ENCODE assay signal across 8 mouse cellular contexts in the genomic region with DNA sequence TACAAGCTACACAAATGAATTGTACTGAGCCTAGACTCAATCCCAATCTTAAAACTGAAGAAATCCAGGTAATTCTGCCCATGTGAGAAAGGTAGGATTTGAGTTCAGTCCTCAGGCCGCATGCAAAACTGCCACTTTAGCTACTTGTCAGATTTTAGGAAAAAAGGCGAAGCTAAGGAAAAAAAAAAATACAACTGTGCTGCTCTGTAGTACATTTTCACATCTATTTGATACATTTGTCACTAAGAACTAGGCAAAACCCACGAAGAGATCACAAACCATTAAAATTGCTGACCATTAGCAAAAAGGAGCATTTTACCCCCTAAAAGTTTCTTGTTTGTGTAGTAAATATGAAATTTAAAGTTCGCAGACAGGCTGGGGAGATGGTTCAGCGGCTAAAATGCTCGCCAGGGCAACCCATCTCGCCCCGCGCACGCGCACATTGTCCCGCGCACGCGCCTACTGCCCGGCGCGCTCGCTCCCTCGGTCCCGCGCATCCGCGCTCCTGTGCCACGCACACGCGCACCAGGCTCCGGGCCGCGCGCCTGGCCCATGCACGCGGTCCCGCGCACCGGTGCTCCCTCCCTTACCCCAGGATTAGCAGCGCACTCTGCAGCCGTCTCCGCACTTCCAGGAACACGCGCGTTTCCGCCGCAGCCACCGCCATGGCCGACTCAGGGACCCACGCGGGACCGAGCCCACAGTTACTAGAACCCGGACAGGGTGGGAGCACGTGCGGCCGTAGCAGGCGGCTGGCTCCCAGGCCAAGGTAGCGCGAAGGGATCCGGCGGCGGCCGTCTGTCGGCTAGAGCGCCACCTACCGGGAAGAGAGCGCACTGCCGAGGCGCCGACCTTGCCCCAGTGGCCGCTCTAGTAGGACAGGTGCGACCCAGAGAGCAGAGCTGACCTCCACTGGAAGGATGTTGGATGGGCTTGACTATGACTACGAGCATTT. TPM values are rescaled to one million over a fixed set of nuclear protein-coding genes. Genes with fewer than 3 reads are reported as not detected.
DNase-seq lines count a peak whose midpoint lies in the region; ATAC-seq and TF ChIP-seq lines count a peak whose summit lies in the region.

A gene (minus strand): TSS at position 800 of the 955 bp plus-strand sequence.

- H3K27me3 ChIP-seq in embryonic facial prominence, embryonic 15.5 days, result 0 out of 2 replicates have a peak, but pooled peaks cover 3% of the 10 kb centered on the region
- no peaks in the 10 kb centered on the region for H3K27me3 ChIP-seq in kidney, embryonic 14.5 days (ENCODE audit: control insufficient read depth, insufficient read depth, low read length)
- no peaks in the 10 kb centered on the region for H3K27me3 ChIP-seq in limb, embryonic 14.5 days (ENCODE audit: control insufficient read depth, insufficient read depth, low read length)
- H3K27me3 ChIP-seq in midbrain, embryonic 16.5 days (ENCODE audit: control insufficient read depth, insufficient read depth, low read depth, low read length), result no peaks in the 10 kb centered on the region
- no peaks in the 10 kb centered on the region for H3K27me3 ChIP-seq in spleen, adult 2 months (ENCODE audit: control insufficient read depth, insufficient read depth, low read length)

- H3K4me2 ChIP-seq in embryonic facial prominence, embryonic 15.5 days (replicated peaks), result peak within 1 kb of the TSS; percentile 66
- H3K4me2 ChIP-seq in kidney, embryonic 14.5 days (replicated peaks; ENCODE audit: low read depth, low read length), result peak within 1 kb of the TSS; percentile 43
- peak within 1 kb of the TSS; percentile 63 for H3K4me2 ChIP-seq in limb, embryonic 14.5 days (replicated peaks; ENCODE audit: low read depth, low read length, severe bottlenecking)
- peak within 1 kb of the TSS; percentile 59 for H3K4me2 ChIP-seq in midbrain, embryonic 16.5 days (ENCODE audit: low read length)

- H3K27ac ChIP-seq in bone marrow macrophage, adult 2 months (ENCODE audit: insufficient read depth, low read depth, low read length), result 0 out of 2 replicates have a peak within 1 kb of the TSS, but pooled peaks have one; percentile 11
- peak within 1 kb of the TSS; percentile 81 for H3K27ac ChIP-seq in embryonic facial prominence, embryonic 15.5 days (replicated peaks)
- H3K27ac ChIP-seq in kidney, embryonic 14.5 days (ENCODE audit: low read depth, low read length), result peak within 1 kb of the TSS; percentile 3; the same call in 1 of the 2 replicates
- H3K27ac ChIP-seq in limb, embryonic 14.5 days (replicated peaks; ENCODE audit: low read depth, low read length), result peak within 1 kb of the TSS; percentile 78
- peak within 1 kb of the TSS; percentile 93 for H3K27ac ChIP-seq in midbrain, embryonic 16.5 days (ENCODE audit: low read length)
- H3K27ac ChIP-seq in spleen, adult 2 months (ENCODE audit: insufficient read depth, low read length), result peak within 1 kb of the TSS; percentile 65

- no peaks in the 10 kb centered on the region for H3K9me3 ChIP-seq in embryonic facial prominence, embryonic 15.5 days (replicated peaks)
- no peaks in the 10 kb centered on the region for H3K9me3 ChIP-seq in kidney, embryonic 14.5 days (ENCODE audit: control insufficient read depth, low read length)
- H3K9me3 ChIP-seq in limb, embryonic 14.5 days (ENCODE audit: control insufficient read depth, low read length), result no peaks in the 10 kb centered on the region
- H3K9me3 ChIP-seq in midbrain, embryonic 16.5 days (replicated peaks; ENCODE audit: control insufficient read depth, low read length, poor library complexity, severe bottlenecking), result no peaks in the 10 kb centered on the region

- ATAC-seq in embryonic facial prominence, embryonic 15.5 days (ENCODE audit: insufficient number of reproducible peaks, low FRiP score, low TSS enrichment, low read depth), result peak; percentile 90
- ATAC-seq in kidney, embryonic 14.5 days (ENCODE audit: low FRiP score, low TSS enrichment), result peak; percentile 87
- ATAC-seq in limb, embryonic 14.5 days (ENCODE audit: low FRiP score, low read depth), result peak; percentile 85
- ATAC-seq in midbrain, embryonic 16.5 days, result peak; percentile 86

- DNase-seq in A20 (ENCODE audit: low read depth, low spot score), result peak; percentile 95
- peak; percentile 88 to 91 for DNase-seq in heart, adult 9 months (ENCODE audit: low spot score in 2 of 2)
- peak; percentile 85 for DNase-seq in limb, embryonic 14.5 days (ENCODE audit: low spot score)
- DNase-seq in spleen, adult 2 months (ENCODE audit: low read depth in 1 of 2, low spot score in 2 of 2), result peak; percentile 69 to 80

- WGBS in embryonic facial prominence, embryonic 15.5 days, result 2% methylated on average over 70 of the region's 70 CpGs
- 2% methylated on average over 68 of the region's 70 CpGs for WGBS in kidney, embryonic 14.5 days
- WGBS in limb, embryonic 14.5 days, result 2% methylated on average over 59 of the region's 70 CpGs
- WGBS in midbrain, embryonic 16.5 days, result 2% methylated on average over 69 of the region's 70 CpGs
- 2% methylated on average over 70 of the region's 70 CpGs for WGBS in spleen, adult 2 months

- H3K4me1 ChIP-seq in bone marrow macrophage, adult 2 months (ENCODE audit: control insufficient read depth, insufficient read depth, low read length), result peaks cover 7% of the 10 kb centered on the region
- H3K4me1 ChIP-seq in embryonic facial prominence, embryonic 15.5 days, result peaks cover 16% of the 10 kb centered on the region
- peaks cover 3% of the 10 kb centered on the region; the same call in 1 of the 2 replicates for H3K4me1 ChIP-seq in kidney, embryonic 14.5 days (ENCODE audit: control insufficient read depth, insufficient read depth, low read length)
- H3K4me1 ChIP-seq in limb, embryonic 14.5 days (ENCODE audit: control insufficient read depth, insufficient read depth, low read length), result peaks cover 7% of the 10 kb centered on the region; the same call in 1 of the 2 replicates
- H3K4me1 ChIP-seq in midbrain, embryonic 16.5 days (ENCODE audit: control insufficient read depth, insufficient read depth, low read length), result peaks cover 22% of the 10 kb centered on the region
- H3K4me1 ChIP-seq in spleen, adult 2 months (ENCODE audit: control insufficient read depth, insufficient read depth, insufficient read length), result peaks cover 2% of the 10 kb centered on the region

- no peak for TF ChIP-seq POLR2A in bone marrow macrophage, adult 2 months (IDR thresholded peaks at IDR 0.05; ENCODE audit: borderline replicate concordance, low read depth, low read length)
- TF ChIP-seq POLR2A in limb, embryonic 14.5 days (IDR thresholded peaks at IDR 0.05; ENCODE audit: borderline replicate concordance, extremely low read depth, insufficient read depth, insufficient read length), result no peak
- TF ChIP-seq POLR2A in spleen, adult 2 months (IDR thresholded peaks at IDR 0.05; ENCODE audit: low read depth, low read length), result no peak; the same call in 1 of the 2 replicates

- TF ChIP-seq CTCF in bone marrow macrophage, adult 2 months (IDR thresholded peaks at IDR 0.05; ENCODE audit: low read depth, low read length), result peak; percentile 79
- peak; percentile 94 for TF ChIP-seq CTCF in spleen, adult 2 months (IDR thresholded peaks at IDR 0.05; ENCODE audit: extremely low read depth, insufficient read depth, insufficient read length, insufficient replicate concordance)

- H3K4me3 ChIP-seq in bone marrow macrophage, adult 2 months (ENCODE audit: insufficient read depth, low read length), result peak within 1 kb of the TSS; percentile 97
- H3K4me3 ChIP-seq in embryonic facial prominence, embryonic 15.5 days (replicated peaks), result peak within 1 kb of the TSS; percentile 78
- H3K4me3 ChIP-seq in kidney, embryonic 14.5 days (ENCODE audit: low read length), result peak within 1 kb of the TSS; percentile 50
- H3K4me3 ChIP-seq in limb, embryonic 14.5 days (replicated peaks; ENCODE audit: low read length), result peak within 1 kb of the TSS; percentile 74
- H3K4me3 ChIP-seq in midbrain, embryonic 16.5 days (ENCODE audit: low read depth, low read length), result peak within 1 kb of the TSS; percentile 68
- H3K4me3 ChIP-seq in spleen, adult 2 months (ENCODE audit: extremely low read depth, insufficient read depth, insufficient read length), result peak within 1 kb of the TSS; percentile 99

- peak within 1 kb of the TSS; percentile 57 for H3K9ac ChIP-seq in embryonic facial prominence, embryonic 15.5 days
- peak within 1 kb of the TSS; percentile 71 for H3K9ac ChIP-seq in kidney, embryonic 14.5 days (ENCODE audit: low read depth, low read length)
- H3K9ac ChIP-seq in limb, embryonic 14.5 days (ENCODE audit: low read depth, low read length, severe bottlenecking), result peak within 1 kb of the TSS; percentile 81
- H3K9ac ChIP-seq in midbrain, embryonic 16.5 days (ENCODE audit: low read depth, low read length), result peak within 1 kb of the TSS; percentile 84

- H3K36me3 ChIP-seq in embryonic facial prominence, embryonic 15.5 days, result no peaks in the 10 kb centered on the region
- no peaks in the 10 kb centered on the region for H3K36me3 ChIP-seq in kidney, embryonic 14.5 days (ENCODE audit: control insufficient read depth, insufficient read depth, low read length)
- no peaks in the 10 kb centered on the region for H3K36me3 ChIP-seq in limb, embryonic 14.5 days (ENCODE audit: control insufficient read depth, insufficient read depth, low read length)
- no peaks in the 10 kb centered on the region for H3K36me3 ChIP-seq in midbrain, embryonic 16.5 days (ENCODE audit: control insufficient read depth, insufficient read depth, low read length)
- H3K36me3 ChIP-seq in spleen, adult 2 months (ENCODE audit: control insufficient read depth, insufficient read depth, low read length), result no peaks in the 10 kb centered on the region

RNA-seq across cellular contexts. Expression of the gene that starts here (rescaled TPM):
- polyA plus RNA-seq in bone marrow macrophage, adult 2 months (2012; ENCODE audit: insufficient read depth, insufficient read length, missing spikeins), result 0.31 TPM in 1 of 2 replicates, not detected in the other
- polyA plus RNA-seq in embryonic facial prominence, embryonic 15.5 days (2015; fragmentation: Nextera tagmentation; extraction: Ambion mirVana), result 3.8 and 5.5 TPM in 2 replicates
- 10.4 and 12.8 TPM in 2 replicates for polyA plus RNA-seq in kidney, embryonic 14.5 days (2014; fragmentation: Nextera tagmentation; extraction: Ambion mirVana)
- polyA plus RNA-seq in limb, embryonic 14.5 days (2012; rRNA removed), result 2.9 and 3.4 TPM in 2 replicates
- polyA plus RNA-seq in limb, embryonic 14.5 days (2014; fragmentation: Nextera tagmentation; extraction: Ambion mirVana), result 4.0 and 5.2 TPM in 2 replicates
- polyA plus RNA-seq in midbrain, embryonic 16.5 days (2015; fragmentation: Nextera tagmentation; extraction: Ambion mirVana), result 7.8 and 8.1 TPM in 2 replicates
- 1.0 TPM in 2 replicates for polyA plus RNA-seq in spleen, adult 2 months (2012; rRNA removed)

Comparison
In these comparisons a context has a peak if more than half of its experiments do, and no peak if none do; other contexts are left out.
1. Peak in every context shown above with its lines: DNase-seq, ATAC-seq, H3K4me3 ChIP-seq and H3K27ac ChIP-seq.
2. H3K27ac ChIP-seq: peak in every context shown above with its lines; median percentile 93 in midbrain, embryonic 16.5 days; 81 in embryonic facial prominence, embryonic 15.5 days; 78 in limb, embryonic 14.5 days; 65 in spleen, adult 2 months; 11 in bone marrow macrophage, adult 2 months; 3 in kidney, embryonic 14.5 days.